In genomic region chr14:118514280-118515031, GRCm38 (mm10) we compare ENCODE assay signal across 18 mouse cellular contexts.
DNase-seq lines count a peak whose midpoint lies in the region; ATAC-seq and TF ChIP-seq lines count a peak whose summit lies in the region.
"Had no signal": no experiment of that assay in that cellular context is flagged by ENCODE, and none has a peak within 500 bp of the region (broad histone marks: within the 10 kb centered on the region; RNA-seq: fewer than 3 reads in every experiment).

No protein-coding gene starts in this region.

- H3K4me3 ChIP-seq in lung, postnatal 0 days (ENCODE audit: low read depth, low read length) = no peak overlapping the region
- H3K4me3 ChIP-seq in lung, adult 2 months (replicated peaks; ENCODE audit: extremely low read depth, low read depth, low read length) = no peak overlapping the region
- H3K4me3 ChIP-seq: embryonic facial prominence, embryonic 12.5 days; forebrain, embryonic 15.5 days; heart, embryonic 10.5 days; hindbrain, embryonic 13.5 days had no signal

- no peaks in the 10 kb centered on the region for H3K27me3 ChIP-seq in lung, postnatal 0 days (replicated peaks; ENCODE audit: insufficient read depth, low read length)
- H3K27me3 ChIP-seq: forebrain, embryonic 15.5 days; hindbrain, embryonic 13.5 days had no signal

- H3K9ac ChIP-seq in lung, postnatal 0 days (replicated peaks; ENCODE audit: low read depth) = no peak overlapping the region
- H3K9ac ChIP-seq: embryonic facial prominence, embryonic 12.5 days; forebrain, embryonic 15.5 days; hindbrain, embryonic 13.5 days had no signal

- TF ChIP-seq EP300 in lung, postnatal 0 days (IDR thresholded peaks at IDR 0.05) = no peak

- DNase-seq in lung, postnatal 0 days (ENCODE audit: low spot score) = peak; percentile 9
- no peak for DNase-seq in lung, adult 2 months
- peak; percentile 26 for DNase-seq in Muller cell, postnatal 12 days (ENCODE audit: inconsistent ontology term)
- no peak for DNase-seq in right cerebral cortex, postnatal 14 days
- no peak for DNase-seq in kidney, postnatal 4 days
- DNase-seq: adrenal gland, adult 8-10 months; adrenal gland, postnatal 36 days; cerebellum, adult 2 months; cerebellum, postnatal 14 days; gastrocnemius, postnatal 36 days; heart, adult 18-20 months; heart, postnatal 10 days; heart, postnatal 4 days had no signal

- H3K4me1 ChIP-seq in lung, postnatal 0 days (ENCODE audit: insufficient read depth, low read depth, low read length) = no peaks in the 10 kb centered on the region
- no peaks in the 10 kb centered on the region for H3K4me1 ChIP-seq in lung, adult 2 months (ENCODE audit: control insufficient read depth, insufficient read depth, low read length)
- H3K4me1 ChIP-seq: heart, embryonic 10.5 days had no signal

- no peak for TF ChIP-seq POLR2A in lung, adult 2 months (IDR thresholded peaks at IDR 0.05; ENCODE audit: borderline replicate concordance, extremely low read depth, low read depth, low read length)

- ATAC-seq in lung, postnatal 0 days = no peak
- ATAC-seq in hematopoietic stem cell, adult 5-6 weeks (replicated peaks in 1 of 2; ENCODE audit: insufficient read depth in 1 of 2, low FRiP score in 2 of 2, low TSS enrichment in 1 of 2, low read depth in 1 of 2, poor library complexity in 2 of 2, severe bottlenecking in 2 of 2) = peak; percentile 43 to 51; a peak in 2 of 4 replicates
- ATAC-seq: forebrain, embryonic 15.5 days had no signal

- no peak overlapping the region for H3K27ac ChIP-seq in lung, postnatal 0 days (ENCODE audit: low read length)
- H3K27ac ChIP-seq: embryonic facial prominence, embryonic 12.5 days; forebrain, embryonic 15.5 days; heart, embryonic 10.5 days; hindbrain, embryonic 13.5 days had no signal

- H3K9me3 ChIP-seq in lung, postnatal 0 days (ENCODE audit: low read length) = no peaks in the 10 kb centered on the region
- H3K9me3 ChIP-seq: embryonic facial prominence, embryonic 12.5 days; forebrain, embryonic 15.5 days; heart, embryonic 10.5 days; hindbrain, embryonic 13.5 days had no signal

- H3K36me3 ChIP-seq in lung, postnatal 0 days (ENCODE audit: insufficient read depth, low read length) = no peaks in the 10 kb centered on the region
- H3K36me3 ChIP-seq: embryonic facial prominence, embryonic 12.5 days; forebrain, embryonic 15.5 days; heart, embryonic 10.5 days; hindbrain, embryonic 13.5 days had no signal

- TF ChIP-seq CTCF in lung, postnatal 0 days (IDR thresholded peaks at IDR 0.05) = no peak
- no peak for TF ChIP-seq CTCF in lung, adult 2 months (IDR thresholded peaks at IDR 0.05; ENCODE audit: insufficient read depth, low read length)

- H3K4me2 ChIP-seq in lung, postnatal 0 days (replicated peaks; ENCODE audit: low read depth, low read length) = no peak overlapping the region
- H3K4me2 ChIP-seq: embryonic facial prominence, embryonic 12.5 days; forebrain, embryonic 15.5 days; hindbrain, embryonic 13.5 days had no signal

- WGBS in lung, postnatal 0 days = 36% methylated on average over 9 of the region's 9 CpGs
- 45% methylated on average over 9 of the region's 9 CpGs for whole genome bisulfite sequencing in lung, adult 2 months

Comparison
In these comparisons a context has a peak if more than half of its experiments do, and no peak if none do; other contexts are left out.
1. DNase-seq: peak in lung, postnatal 0 days (single experiment) and Muller cell, postnatal 12 days (single experiment); none in lung, adult 2 months (single experiment), right cerebral cortex, postnatal 14 days (single experiment) and kidney, postnatal 4 days (0 of 2).